Mouse (Mus musculus): ENCODE results near the gene Fanca. TPM values are rescaled to one million over a fixed set of nuclear protein-coding genes. Genes with fewer than 3 reads are reported as not detected.
"Not testable (repeated sequence)": the region's sequence is repeated elsewhere in the genome, so short reads cannot be mapped to it uniquely, and the experiment has no call there.

Fanca gene
- total RNA-seq, 2 experiments from 2014 or later, result 18.8 to 24.0 TPM

DNA sequence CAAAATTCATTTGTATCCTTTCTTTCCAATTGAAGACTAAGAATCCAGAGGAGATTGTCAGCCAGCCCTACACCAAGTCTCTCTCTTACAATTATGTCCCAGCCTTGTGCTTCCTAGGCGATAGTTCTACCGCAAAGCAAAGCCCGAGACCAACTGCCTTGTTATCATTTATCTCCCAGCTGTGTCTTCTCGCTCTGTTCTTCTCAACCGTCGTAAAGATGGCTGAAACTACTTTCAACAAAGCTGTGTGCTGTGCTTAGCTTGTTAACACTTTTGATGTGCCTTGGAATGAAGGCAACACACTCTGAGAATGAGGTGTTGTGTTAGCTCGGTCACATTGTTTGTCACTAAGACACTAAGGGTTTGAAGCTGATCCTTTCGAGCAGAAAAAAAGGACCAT, 13.4 kb upstream of the Fanca start:
- DNase-seq (ENCODE audit: low spot score in 2 of 2), result no peak

DNA sequence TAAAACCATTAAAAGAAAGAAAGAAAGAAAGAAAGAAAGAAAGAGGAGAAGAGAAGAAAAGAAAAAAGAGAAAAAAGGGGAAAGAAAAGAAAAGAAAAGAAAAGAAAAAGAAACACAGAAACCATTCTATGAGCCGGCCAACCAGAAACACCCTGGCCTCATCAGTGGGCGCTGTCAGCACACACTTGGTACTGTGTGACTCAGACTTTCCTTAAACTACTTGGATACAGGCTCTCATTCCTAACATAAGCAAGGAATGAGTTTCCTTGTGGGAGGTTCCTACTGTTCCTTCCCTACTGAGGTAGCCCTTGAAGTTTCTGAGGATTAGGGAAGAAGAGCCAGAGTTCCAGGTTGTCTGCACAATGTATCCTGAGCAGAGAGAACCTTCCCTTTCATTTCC, 12.9 kb upstream of the Fanca start:
- no peak for DNase-seq (ENCODE audit: low spot score in 2 of 2)

DNA sequence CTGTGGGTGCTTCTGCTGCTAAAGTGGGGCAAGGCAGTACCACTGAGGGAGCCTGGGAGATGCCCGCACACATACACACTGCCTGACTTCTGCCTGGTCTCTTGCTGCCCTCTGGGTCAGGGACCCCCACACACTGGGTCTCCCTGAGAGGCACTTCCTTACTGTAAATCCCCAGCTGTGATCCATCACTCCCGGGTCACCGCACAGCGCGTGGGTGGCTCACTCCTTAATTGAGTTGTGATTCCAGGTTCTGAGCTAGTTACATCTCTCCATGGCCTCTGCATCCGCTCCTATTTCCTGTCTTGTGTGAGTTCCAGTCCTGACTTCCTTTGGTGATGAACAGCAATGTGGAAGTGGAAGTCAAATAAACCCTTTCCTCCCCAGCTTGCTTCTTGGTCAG, 12.3 kb upstream of the Fanca start:
- DNase-seq (ENCODE audit: low spot score in 2 of 2), result no peak

DNA sequence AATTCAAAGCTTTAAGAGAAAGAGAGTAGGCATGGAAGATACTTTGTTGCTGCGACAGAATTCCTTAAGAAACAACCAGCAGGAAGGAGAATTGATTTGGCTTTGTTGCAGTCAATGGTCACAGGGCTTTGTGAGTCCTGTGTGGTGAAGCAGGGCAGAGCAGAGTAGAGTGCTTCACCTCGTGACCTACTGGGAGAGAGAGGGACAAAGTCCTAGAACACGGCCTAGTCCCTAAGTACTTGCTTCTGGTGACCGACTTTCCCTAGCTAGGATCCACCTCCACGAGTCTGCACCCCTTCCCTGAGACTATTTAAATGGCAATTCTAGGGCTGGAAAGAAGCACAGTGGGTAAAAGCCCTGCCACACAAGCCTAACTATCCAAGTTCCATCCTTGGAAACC, 11.6 kb upstream of the Fanca start:
- no peak for DNase-seq (ENCODE audit: low spot score in 2 of 2)

DNA sequence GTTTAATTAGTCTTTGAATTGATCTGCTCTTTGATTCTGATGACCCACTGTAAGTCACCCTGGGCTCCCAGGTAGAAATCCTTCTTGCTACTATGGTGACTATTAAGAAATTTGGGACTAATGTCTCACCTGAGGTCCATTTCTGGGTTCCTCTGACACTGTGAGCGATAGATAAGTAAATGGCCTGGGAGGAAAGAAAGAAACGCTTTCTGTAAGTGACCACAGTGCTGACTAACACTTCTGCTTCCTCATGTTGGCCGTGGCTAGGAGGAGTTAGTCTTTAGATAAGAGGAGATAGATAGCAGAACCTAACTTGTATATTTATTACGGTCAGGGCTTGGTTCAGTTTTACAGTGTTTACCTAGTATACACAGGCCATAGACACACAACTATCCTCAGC, 11.0 kb upstream of the Fanca start:
- no peak for DNase-seq (ENCODE audit: low spot score in 2 of 2)

DNA sequence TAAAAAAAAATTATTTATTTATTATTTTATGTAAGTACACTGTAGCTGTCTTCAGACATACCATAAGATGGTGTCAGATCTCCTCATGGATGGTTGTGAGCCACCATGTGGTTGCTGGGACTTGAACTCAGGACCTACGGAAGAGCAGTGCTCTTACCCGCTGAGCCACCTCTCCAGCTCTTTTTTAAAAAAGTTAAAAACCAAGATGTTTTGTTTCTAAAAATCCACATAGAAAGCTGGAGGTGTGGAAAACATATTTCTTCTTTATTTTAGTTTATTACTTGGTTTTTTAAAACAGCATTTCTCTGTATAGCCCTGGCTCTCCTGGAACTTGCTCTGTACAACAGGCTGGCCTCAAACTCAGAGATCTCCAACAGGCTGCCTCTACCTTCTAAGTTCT, 10.2 kb upstream of the Fanca start:
- DNase-seq (ENCODE audit: low spot score in 2 of 2), result no peak

DNA sequence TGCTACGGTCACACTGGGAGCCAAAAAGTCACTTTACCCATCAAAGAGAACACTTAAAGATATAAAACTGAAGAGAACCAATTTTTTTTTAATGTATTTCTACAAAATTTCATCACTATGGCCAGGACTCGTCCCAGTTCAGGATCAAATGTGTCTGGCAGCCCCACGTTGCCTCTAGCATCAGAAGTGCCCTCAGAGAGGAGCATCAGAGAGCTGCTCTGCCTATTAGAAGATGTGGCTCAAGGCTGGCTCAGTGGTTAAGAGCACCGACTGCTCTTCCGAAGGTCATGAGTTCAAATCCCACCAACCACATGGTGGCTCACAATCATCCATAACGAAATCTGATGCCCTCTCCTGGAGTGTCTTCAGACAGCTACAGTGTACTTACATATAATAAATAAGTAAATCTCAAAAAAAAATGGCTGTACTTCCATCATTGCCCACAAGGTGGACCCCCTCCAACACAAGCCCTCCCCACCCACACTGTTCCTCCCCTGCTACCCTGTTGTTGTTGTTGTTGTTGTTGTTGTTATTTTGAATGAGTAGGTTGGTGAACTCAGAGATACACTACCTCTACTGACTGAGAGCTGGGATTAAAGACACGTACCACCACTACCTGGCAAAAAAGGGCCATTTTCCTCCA, 1.3 kb upstream of the Fanca start:
- DNase-seq (ENCODE audit: low spot score in 2 of 2), result no peak

DNA sequence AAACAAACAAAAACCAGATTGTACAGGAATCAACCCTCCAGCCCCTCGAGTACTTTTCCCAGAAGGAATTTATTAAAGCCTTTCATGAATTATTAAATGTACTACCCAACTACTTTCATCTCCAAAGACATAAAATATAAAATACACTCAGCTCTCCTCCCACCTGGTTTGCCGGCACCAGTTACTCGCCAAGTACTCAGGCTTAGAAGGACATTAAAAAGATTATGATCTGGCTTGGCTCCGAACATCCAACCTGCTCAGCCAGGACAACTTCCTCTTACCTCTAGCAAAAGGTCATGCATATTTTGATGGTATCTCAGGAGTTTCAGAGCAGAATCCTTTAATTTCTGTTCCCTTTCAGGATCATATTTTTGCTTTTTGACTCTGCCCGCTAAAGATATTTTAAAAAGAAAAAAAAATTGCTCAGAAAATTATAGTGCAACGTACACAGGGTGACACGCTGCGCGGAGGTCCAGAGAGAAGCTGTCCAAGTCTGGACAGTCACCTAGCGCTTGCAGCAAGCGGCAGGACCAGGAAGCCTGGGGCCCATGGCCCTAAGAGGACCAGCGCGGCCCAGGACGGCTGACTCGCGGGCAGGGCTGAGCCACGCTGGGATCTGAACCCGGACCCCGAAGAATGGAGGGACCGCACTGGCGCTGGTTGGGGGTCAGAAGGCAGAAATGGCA, 452 bp downstream of the Fanca start:
- DNase-seq (ENCODE audit: low spot score in 2 of 2), result no peak

DNA sequence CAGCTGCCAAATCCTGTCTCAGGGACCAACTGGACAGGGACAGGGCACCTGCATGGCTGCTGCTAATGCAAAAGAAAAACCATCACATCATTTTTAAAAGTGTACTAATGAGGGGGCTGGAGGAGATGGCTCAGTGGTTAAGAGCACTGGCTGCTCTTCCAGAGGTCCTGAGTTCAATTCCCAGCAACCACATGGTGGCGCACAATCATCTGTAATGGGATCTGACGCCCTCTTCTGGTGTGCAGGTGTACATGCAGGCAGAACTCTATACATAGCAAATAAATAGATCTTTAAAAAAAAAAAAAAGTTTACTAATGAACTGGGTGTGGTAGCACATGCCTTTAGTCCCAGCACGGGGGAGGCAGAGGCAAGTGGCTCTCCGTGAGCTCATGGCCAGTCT, 9.6 kb downstream of the Fanca start:
- DNase-seq (ENCODE audit: low spot score in 2 of 2), result no peak

DNA sequence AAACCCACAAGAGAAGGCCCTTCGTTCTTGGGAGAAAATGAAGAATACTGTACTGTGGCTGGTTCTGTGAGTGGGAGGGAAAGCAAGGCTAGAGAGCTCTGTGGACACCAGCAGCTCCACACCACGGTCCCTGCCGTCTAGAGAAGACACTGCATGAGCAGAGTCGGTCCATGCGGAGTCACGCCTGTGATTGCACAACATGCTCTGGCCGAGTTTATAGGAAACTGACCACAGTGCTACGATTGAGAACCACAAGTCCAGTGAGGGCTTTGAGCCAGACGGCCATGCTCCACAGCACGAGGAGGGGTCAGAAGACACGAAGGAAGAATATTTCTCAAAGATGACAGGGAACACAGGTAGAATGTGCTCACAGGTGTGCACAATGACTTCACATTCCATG, 20.1 kb downstream of the Fanca start:
- no peak for DNase-seq (ENCODE audit: low spot score in 2 of 2)

DNA sequence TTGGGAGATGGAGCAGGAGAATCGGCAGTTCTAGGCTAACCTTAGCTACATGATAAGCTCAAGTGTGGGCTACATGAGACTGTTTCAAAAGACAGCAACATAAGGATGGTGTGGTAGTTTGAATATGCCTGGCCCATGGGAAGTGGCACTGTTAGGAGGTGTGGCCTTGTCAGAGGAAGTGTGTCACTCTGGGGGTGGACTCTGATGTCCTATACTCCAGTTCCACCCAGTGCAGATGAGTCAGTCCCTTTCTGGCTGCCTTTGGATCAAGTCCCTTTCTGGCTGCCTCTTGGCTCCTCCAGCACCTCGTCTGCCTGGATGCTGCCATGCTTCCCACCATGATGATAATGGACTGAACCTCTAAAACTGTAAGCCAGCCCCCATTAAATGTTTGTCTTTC, 25.6 kb downstream of the Fanca start:
- no peak for DNase-seq (ENCODE audit: low spot score in 2 of 2)

DNA sequence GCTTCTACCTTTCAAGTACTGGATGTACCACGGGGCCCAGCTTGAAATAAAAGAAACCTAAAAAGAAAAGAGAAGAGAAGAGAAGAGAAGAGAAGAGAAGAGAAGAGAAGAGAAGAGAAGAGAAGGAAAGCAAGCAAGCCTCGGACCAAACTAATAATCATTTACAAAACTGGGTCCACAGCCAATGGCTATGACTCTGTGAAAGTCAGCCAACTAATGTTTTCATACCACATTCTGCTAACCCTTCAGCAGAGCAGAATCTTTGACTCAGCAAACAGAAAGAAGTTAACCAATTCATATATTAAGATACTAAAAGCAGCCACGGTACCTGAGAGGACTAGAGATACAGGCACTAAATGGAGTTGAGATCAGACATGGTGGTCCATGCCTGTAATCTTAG, 26.1 kb downstream of the Fanca start:
- DNase-seq (ENCODE audit: low spot score in 2 of 2), result no peak

DNA sequence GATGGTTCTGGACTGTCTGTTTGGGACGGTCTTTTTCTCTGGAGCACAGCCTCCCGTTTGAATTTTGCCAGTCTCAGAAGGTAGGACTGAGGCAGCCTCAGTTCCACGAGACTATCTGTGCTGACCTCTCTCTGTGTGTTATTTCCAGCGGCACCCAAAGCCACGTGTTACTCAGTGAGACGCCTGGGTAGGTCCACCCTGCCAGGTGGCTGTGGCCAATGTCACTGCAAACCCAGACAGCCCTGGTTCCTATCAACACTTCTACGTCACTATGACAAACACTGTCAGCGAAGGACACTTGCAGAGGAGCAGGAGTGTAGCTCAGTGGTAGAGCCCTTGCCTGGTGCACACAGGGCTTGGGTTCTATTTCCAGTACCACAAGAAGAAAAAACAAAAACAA, 26.7 kb downstream of the Fanca start:
- DNase-seq (ENCODE audit: low spot score in 2 of 2), result no peak

DNA sequence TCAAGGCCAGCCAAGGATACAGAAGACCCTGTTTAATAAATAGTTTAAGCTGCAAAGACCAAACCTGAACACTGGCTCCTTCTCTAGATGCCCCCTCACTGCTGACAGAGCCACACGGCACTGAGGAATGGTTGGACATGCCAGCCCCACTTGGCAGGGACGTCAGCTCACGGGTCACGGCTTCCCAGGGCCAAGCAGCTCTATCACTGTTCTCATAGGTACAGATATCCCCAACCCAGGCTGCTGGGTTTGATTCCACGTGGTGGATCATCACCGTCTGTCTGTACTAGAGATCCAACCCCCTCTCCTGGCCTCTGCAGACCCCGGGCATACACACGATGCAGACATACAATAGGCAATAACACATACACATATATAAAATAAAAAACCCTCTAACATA, 27.7 kb downstream of the Fanca start:
- no peak for DNase-seq (ENCODE audit: low spot score in 2 of 2)

DNA sequence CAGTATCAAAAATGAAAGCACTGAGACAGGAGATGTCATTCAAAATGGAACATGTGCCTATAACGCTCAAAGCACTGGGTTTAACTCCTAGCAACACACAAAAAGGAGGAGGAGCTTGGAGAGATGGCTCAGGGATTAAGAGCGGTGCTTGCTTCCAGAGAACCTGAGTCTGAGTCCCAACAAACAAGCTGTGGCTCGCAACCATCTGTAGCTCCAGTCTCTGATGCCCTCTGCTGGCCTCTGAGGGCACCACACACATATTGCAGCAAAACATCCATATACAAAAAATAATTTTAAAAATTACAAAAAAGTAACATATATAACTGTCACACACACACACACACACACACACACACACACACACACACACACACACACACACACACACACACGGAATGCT, 28.2 kb downstream of the Fanca start:
- no peak for DNase-seq (ENCODE audit: low spot score in 2 of 2)

DNA sequence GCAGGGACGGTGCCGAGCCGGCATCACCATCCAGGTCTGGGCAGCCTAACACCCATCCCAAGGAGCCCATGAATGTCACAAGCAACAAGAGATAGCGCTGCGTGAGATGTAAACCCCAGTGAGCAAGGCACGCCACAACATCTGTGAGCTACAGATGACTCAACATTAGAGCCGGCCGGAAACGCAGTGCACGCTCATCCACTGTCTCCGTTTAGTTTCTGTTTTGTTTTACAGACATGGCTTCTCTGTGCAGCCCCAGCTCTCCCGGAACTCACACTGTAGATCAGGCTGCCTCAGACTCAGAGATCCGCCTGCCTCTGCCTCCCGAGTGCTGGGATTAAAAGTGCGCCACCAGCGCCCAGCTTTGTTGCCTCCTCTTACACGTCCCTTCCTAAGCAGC, 31.0 kb downstream of the Fanca start:
- no peak for DNase-seq (ENCODE audit: low spot score in 2 of 2)

DNA sequence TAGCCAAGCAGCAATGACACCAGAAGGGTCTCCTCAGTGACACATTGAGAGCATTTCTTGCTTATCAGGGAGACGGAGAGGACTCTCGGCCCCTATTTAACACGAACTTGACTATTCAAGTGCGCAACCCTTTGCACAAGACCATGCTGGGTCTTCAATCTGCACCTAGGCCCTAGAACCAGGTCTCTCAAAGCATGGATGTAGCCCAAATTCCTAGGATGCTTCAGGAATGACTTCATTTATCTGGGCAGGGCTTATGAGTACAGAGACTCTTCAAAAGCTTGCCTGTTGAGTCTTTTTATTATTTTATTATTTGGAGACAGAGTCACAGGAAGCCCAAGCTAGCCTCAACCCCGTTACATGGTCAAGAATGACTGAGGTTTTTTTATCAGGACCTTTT, 33.9 kb downstream of the Fanca start:
- no peak for DNase-seq (ENCODE audit: low spot score in 2 of 2)

DNA sequence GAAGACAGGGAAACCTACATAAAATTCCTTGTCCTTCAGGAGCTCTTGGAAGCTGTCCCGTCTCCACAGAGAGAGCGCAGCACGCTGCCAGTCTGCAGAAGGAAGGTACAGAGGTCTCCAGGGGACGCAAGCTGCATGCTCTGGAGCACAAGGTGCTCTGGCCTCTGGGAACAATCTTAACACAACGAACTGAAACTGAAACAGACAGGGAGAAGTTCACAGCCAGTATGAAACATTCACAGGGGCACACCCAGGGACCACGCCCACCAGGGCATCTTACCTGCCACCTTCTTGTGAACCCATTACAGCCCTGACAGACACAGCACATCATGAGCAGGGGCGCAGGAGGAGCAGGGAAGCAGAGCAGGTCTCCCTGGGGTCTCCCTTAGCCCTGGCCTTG, 34.4 kb downstream of the Fanca start:
- DNase-seq (ENCODE audit: low spot score in 2 of 2), result no peak

DNA sequence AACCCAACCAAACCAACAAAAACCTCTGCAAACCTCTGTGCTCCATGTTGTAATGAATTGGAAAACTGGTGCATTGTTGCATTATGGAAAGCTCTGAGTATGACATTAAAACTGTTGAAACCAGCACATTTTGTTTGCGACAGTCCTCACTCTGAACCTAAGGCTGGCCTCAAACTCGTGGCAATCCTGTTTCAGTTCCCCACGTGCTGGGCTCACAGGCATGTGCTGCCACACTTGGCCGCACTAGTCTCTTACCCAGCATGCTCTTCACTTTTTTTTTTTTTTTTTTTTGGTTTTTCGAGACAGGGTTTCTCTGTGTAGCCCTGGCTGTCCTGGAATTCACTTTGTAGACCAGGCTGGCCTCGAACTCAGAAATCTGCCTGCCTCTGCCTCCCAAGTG, 35.4 kb downstream of the Fanca start:
- DNase-seq (ENCODE audit: low spot score in 2 of 2), result not testable (repeated sequence)

DNA sequence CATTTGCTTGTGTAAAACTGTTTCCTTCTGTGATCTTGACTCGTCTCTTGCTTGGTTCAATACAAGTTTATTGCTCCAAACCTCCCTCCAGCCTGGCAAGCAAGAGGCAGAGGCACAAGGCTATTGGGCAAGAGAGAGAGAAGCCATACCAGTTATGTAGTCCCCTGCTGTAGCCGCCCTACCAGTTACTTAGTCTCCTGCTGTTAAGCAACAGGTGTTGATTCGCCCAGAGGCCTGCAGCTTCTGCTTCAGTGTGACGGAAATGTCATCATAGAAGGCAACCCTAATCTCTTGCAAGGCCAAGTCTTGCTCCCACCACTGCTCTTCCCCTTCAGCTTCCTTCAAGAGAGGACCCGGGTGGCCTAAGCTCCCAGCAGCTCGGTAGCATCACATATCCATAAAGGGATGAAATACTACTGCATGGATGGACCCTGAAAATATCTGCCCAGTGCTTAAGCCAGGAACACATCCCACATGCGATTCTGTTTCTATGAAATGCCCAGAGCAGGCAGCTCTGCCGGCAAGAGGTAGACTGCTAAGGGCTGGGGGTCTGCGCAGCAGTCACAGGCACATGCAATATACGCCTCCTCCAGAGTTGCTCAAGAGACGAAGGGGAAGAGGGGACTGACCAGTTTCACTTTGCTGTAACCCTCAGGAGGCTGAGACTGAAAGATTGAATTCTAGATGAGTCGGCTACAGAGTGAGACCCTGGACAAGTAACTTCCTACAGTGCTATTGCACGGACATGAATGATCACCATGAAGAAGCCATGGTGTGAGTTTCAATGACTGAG, 37.9 kb downstream of the Fanca start:
- DNase-seq (ENCODE audit: low spot score in 2 of 2), result no peak

DNA sequence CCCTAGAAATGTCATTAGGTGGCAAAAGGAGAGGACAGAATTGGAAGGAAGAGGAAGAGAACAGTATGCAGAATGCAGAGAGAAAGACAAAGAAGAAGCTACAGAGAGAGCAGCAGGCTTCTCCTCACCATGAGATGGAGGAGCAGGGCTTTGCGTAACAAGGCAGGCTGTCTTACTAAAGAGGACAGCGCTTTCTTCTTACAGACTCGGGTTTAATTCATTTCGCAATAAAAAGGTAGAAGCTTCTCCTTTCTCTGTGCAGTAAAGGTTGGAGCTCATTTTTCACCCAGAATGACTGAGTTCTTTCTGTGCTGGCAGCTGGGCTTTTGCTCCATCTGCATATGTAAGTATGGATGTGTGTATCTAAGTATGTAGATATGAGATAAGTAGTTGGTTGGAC, 38.5 kb downstream of the Fanca start:
- no peak for DNase-seq (ENCODE audit: low spot score in 2 of 2)

DNA sequence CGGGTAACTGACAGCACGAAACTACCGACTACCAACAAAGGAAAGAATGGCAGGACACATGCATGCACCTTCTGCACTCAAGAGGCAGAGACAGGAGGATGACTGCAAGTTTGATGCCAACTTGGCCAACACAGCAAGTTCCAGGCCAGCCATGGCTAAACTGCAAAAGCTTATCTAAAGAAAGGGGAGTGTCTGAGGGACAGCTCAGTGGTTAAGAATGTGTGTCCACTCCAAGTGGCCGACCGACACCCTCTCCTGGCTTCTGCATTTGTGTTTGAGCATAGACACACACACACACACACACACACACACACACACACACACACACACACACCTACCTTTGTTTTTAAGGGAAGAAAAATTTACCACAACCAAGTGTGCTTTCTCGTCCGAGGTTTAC, 39.9 kb downstream of the Fanca start:
- no peak for DNase-seq (ENCODE audit: low spot score in 2 of 2)

DNA sequence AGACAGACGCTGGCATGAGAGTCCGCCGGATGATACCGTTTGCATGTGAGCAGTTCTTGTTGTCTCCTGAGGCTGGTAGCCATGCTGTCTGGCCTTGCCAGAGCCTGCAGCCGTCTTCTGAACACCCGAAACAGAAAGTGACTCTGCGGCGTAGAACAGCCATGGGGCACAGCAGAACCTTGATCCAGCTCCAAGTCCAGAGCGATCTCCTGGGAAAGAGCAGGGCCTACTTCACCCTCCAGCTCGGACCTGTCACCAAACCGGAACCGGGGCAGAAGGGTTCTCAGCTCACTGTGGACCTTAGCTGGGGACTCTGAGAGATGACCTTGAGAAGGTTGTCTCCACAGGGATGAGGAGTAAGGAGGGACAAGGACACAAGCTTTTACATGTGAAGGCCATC, 43.3 kb downstream of the Fanca start:
- DNase-seq (ENCODE audit: low spot score in 2 of 2), result no peak

Measured in adrenal gland, postnatal 4 days (tissue).